Mouse (Mus musculus): ENCODE data around the gene Crmp1. TPM values are rescaled to one million over a fixed set of nuclear protein-coding genes. Genes with fewer than 3 reads are reported as not detected.
A peak's percentile ranks its signal among the peaks of the same experiment; 100 is the strongest.

Gene Crmp1
- total and polyA plus RNA-seq, 3 experiments = 0.55 to 0.77 (median 0.59) TPM

DNA sequence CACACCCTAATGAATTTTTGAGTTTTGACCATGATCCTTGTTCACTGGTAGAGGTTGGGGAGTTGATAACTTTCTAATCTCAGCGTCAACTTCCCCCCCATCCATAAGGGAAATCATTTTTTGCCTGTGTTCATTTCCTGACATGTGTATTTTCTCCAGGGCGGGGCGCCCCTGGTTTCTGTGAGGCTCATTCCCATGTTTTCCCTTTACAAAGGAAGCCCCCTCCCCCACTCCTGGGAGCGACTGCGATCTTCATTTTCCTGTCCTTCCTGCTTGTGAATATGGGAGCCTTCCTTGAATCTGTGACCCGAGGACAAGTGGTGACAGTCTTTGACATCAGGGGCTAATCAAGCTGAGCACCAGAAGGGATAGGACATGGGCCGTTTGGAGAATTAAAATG lies 15.1 kb downstream of the Crmp1 start:
- no peak overlapping the region for H3K27ac ChIP-seq
- no peaks in the 10 kb centered on the region for H3K79me2 ChIP-seq (replicated peaks; ENCODE audit: control insufficient read depth, insufficient read depth, low read length)
- WGBS = 27% methylated on average over 7 of the region's 7 CpGs
- no peak for TF ChIP-seq POLR2A (IDR thresholded peaks at IDR 0.05; ENCODE audit: insufficient read depth, low read depth, low read length)
- TF ChIP-seq CTCF (IDR thresholded peaks at IDR 0.05) = no peak
- TF ChIP-seq EP300 (IDR thresholded peaks at IDR 0.05; ENCODE audit: insufficient read depth, low read depth, low read length) = no peak
- no peak overlapping the region for H3K4me3 ChIP-seq
- H3K27me3 ChIP-seq (ENCODE audit: control insufficient read depth, insufficient read depth, low read length) = no peaks in the 10 kb centered on the region
- H3K36me3 ChIP-seq (ENCODE audit: control insufficient read depth, insufficient read depth, low read length) = no peaks in the 10 kb centered on the region
- intact Hi-C loops (cut with DNase I) = no loop called here
- H3K4me1 ChIP-seq (ENCODE audit: control insufficient read depth, insufficient read depth, low read length) = no peaks in the 10 kb centered on the region
- no peak for DNase-seq
- H3K9ac ChIP-seq (ENCODE audit: low read depth, low read length) = no peak overlapping the region

DNA sequence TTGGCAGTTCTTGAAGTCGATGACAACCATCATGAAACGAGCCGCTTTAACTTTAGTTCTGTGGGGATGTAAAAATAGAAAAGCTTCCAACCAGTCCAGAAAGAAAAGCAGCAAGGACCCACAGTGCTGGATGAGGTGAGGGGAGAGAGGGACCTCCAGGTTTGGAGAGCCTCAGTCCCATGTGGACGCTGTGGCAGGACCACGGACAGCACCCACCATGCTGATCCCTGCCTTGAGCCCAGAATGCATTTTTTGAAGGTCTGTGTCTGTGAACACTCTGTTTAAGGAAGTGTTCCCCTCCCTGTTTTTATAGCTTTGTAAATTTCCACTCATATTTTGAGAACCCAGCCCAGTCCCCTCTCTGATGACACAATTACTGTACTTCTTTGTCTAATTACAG lies 15.5 kb downstream of the Crmp1 start:
- H3K4me1 ChIP-seq (ENCODE audit: control insufficient read depth, insufficient read depth, low read length) = no peaks in the 10 kb centered on the region
- WGBS = 23% methylated on average over 5 of the region's 5 CpGs
- no peaks in the 10 kb centered on the region for H3K27me3 ChIP-seq (ENCODE audit: control insufficient read depth, insufficient read depth, low read length)
- no peak overlapping the region for H3K9ac ChIP-seq (ENCODE audit: low read depth, low read length)
- intact Hi-C loops (cut with DNase I) = no loop called here
- H3K36me3 ChIP-seq (ENCODE audit: control insufficient read depth, insufficient read depth, low read length) = no peaks in the 10 kb centered on the region
- no peak for DNase-seq
- H3K27ac ChIP-seq = no peak overlapping the region
- no peaks in the 10 kb centered on the region for H3K79me2 ChIP-seq (replicated peaks; ENCODE audit: control insufficient read depth, insufficient read depth, low read length)
- TF ChIP-seq POLR2A (IDR thresholded peaks at IDR 0.05; ENCODE audit: insufficient read depth, low read depth, low read length) (no peak), EP300 (IDR thresholded peaks at IDR 0.05; ENCODE audit: insufficient read depth, low read depth, low read length) (no peak), CTCF (IDR thresholded peaks at IDR 0.05) (no peak)
- no peak overlapping the region for H3K4me3 ChIP-seq

DNA sequence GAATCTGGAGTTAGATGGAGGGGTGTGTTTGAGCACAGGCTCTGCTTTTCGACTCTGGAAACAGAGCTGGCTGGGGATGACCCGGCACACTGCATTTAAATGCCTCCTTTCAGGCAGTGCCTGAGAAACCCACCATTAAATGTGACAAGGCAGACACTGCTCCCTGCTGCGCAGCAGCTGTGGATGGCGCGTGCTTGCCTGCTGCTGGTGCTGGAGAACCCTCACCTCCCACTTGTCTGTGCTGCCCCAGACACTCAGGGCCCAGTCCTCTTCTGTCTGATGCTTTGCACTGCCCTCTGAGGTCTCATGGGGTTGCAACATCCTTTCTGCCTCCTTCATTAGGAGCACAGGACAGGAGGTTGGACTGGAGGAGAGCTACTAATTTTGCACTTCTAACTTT lies 20.0 kb downstream of the Crmp1 start:
- TF ChIP-seq POLR2A (IDR thresholded peaks at IDR 0.05; ENCODE audit: insufficient read depth, low read depth, low read length) = no peak
- no peak for TF ChIP-seq CTCF (IDR thresholded peaks at IDR 0.05)
- TF ChIP-seq EP300 (IDR thresholded peaks at IDR 0.05; ENCODE audit: insufficient read depth, low read depth, low read length) = no peak
- no peaks in the 10 kb centered on the region for H3K27me3 ChIP-seq (ENCODE audit: control insufficient read depth, insufficient read depth, low read length)
- no peak overlapping the region for H3K4me3 ChIP-seq
- H3K36me3 ChIP-seq (ENCODE audit: control insufficient read depth, insufficient read depth, low read length) = no peaks in the 10 kb centered on the region
- WGBS = 61% methylated on average over 5 of the region's 5 CpGs
- no peak for DNase-seq
- H3K79me2 ChIP-seq (replicated peaks; ENCODE audit: control insufficient read depth, insufficient read depth, low read length) = no peaks in the 10 kb centered on the region
- peaks cover 3% of the 10 kb centered on the region; the same call in 1 of the 2 replicates for H3K4me1 ChIP-seq (ENCODE audit: control insufficient read depth, insufficient read depth, low read length)
- no peak overlapping the region for H3K9ac ChIP-seq (ENCODE audit: low read depth, low read length)
- intact Hi-C loops (cut with DNase I) = no loop called here
- H3K27ac ChIP-seq = no peak overlapping the region

DNA sequence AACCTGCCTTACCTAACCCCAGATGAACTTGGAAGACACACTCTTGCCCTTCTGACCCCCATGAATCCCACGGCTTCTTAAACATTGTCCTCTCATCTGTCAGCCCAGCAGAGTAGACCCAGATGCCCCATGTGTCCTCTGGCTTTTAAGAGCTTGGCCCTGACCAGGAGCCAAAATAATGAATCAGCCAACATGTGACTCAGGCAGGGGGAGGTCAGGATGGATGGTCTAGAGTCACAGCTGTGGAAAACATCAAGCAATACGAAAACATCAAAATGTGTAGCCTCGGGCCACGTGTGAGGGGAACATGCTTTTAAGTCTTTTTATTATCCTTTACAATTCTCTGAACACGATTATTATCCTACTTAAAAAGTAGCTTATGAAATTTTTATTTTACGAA lies 22.1 kb downstream of the Crmp1 start:
- intact Hi-C loops (cut with DNase I) = no loop called here
- Histone ChIP-seq H3K27ac (no peak overlapping the region), H3K79me2 (replicated peaks; ENCODE audit: control insufficient read depth, insufficient read depth, low read length) (no peaks in the 10 kb centered on the region), H3K27me3 (ENCODE audit: control insufficient read depth, insufficient read depth, low read length) (no peaks in the 10 kb centered on the region), H3K4me3 (no peak overlapping the region), H3K4me1 (ENCODE audit: control insufficient read depth, insufficient read depth, low read length) (peaks cover 3% of the 10 kb centered on the region; the same call in 1 of the 2 replicates), H3K36me3 (ENCODE audit: control insufficient read depth, insufficient read depth, low read length) (no peaks in the 10 kb centered on the region), H3K9ac (ENCODE audit: low read depth, low read length) (no peak overlapping the region)
- DNase-seq = no peak
- TF ChIP-seq EP300 (IDR thresholded peaks at IDR 0.05; ENCODE audit: insufficient read depth, low read depth, low read length) (no peak), CTCF (IDR thresholded peaks at IDR 0.05) (no peak), POLR2A (IDR thresholded peaks at IDR 0.05; ENCODE audit: insufficient read depth, low read depth, low read length) (no peak)
- WGBS = 41% methylated on average over 6 of the region's 6 CpGs

DNA sequence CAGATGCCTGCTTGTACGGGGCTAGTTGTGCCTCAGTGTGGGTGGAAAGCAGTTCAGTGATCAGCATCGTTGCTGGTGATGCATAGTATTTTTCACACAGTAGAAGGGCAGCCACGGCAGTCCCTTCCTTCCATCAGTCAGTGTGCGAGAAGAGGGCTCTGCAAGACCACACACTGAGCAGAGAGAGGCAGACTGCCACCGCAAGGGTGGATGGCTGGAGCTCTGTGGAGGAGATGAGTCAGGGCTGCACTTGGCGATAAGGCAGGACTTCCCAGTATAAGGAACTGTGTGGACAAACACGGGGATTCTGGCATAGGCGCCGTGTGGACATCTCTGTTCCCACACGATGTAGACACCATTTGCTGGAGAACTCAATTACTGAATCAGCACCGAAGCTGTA lies 39.3 kb downstream of the Crmp1 start:
- H3K4me1 ChIP-seq (ENCODE audit: control insufficient read depth, insufficient read depth, low read length) = no peaks in the 10 kb centered on the region
- intact Hi-C loops (cut with DNase I) = no loop called here
- no peaks in the 10 kb centered on the region for H3K36me3 ChIP-seq (ENCODE audit: control insufficient read depth, insufficient read depth, low read length)
- H3K27ac ChIP-seq = no peak overlapping the region
- no peak for DNase-seq
- H3K9ac ChIP-seq (ENCODE audit: low read depth, low read length) = no peak overlapping the region
- TF ChIP-seq POLR2A (IDR thresholded peaks at IDR 0.05; ENCODE audit: insufficient read depth, low read depth, low read length) (no peak), EP300 (IDR thresholded peaks at IDR 0.05; ENCODE audit: insufficient read depth, low read depth, low read length) (no peak), CTCF (IDR thresholded peaks at IDR 0.05) (no peak)
- no peaks in the 10 kb centered on the region for H3K27me3 ChIP-seq (ENCODE audit: control insufficient read depth, insufficient read depth, low read length)
- H3K4me3 ChIP-seq = no peak overlapping the region
- no peaks in the 10 kb centered on the region for H3K79me2 ChIP-seq (replicated peaks; ENCODE audit: control insufficient read depth, insufficient read depth, low read length)
- 75% methylated on average over 11 of the region's 11 CpGs for WGBS

DNA sequence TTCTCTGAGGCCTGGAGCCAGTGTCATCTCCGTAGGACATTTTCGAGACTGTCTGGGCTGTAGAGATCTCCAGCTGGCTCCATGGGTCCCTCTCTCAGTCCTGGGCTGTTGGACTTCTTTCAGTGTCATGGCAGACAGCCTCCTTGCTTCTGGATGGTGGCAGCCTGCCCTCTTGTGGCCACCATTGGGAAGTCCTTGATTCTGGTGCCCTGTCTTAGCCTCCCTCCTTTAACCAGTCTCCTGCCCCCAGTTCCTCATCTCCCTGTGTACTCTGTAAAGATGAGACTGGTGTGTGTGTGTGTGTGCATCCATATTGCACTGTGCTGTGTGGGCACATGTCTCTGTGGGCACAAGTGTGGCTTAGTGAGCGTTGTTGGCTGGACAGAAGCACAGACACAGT lies 46.6 kb downstream of the Crmp1 start:
- peak; percentile 33 to 50 for DNase-seq
- Histone ChIP-seq H3K9ac (ENCODE audit: low read depth, low read length) (no peak overlapping the region), H3K27me3 (ENCODE audit: control insufficient read depth, insufficient read depth, low read length) (no peaks in the 10 kb centered on the region), H3K36me3 (ENCODE audit: control insufficient read depth, insufficient read depth, low read length) (no peaks in the 10 kb centered on the region), H3K27ac (no peak overlapping the region), H3K79me2 (replicated peaks; ENCODE audit: control insufficient read depth, insufficient read depth, low read length) (no peaks in the 10 kb centered on the region), H3K4me1 (ENCODE audit: control insufficient read depth, insufficient read depth, low read length) (no peaks in the 10 kb centered on the region), H3K4me3 (no peak overlapping the region)
- intact Hi-C loops (cut with DNase I) = loop anchor here (5.0 kb wide), 1 partner anchor 141 kb away; no protein-coding TSS in a partner anchor
- TF ChIP-seq EP300 (IDR thresholded peaks at IDR 0.05; ENCODE audit: insufficient read depth, low read depth, low read length) (no peak), CTCF (IDR thresholded peaks at IDR 0.05) (peak; percentile 77), POLR2A (IDR thresholded peaks at IDR 0.05; ENCODE audit: insufficient read depth, low read depth, low read length) (no peak)
- 66% methylated on average over 3 of the region's 3 CpGs for WGBS

Measured in heart, adult 2 months (tissue).